Mouse (Mus musculus) myocyte (in vitro differentiated cells): ENCODE results near the gene Smad6. TPM values are rescaled to one million over a fixed set of nuclear protein-coding genes. Genes with fewer than 3 reads are reported as not detected.

Source experiments
- H3K27me3 ChIP-seq: one replicate; pipeline ENCODE4 v1.6.1; 2011; ENCODE audit not compliant: control insufficient read depth, insufficient read depth, insufficient read length
- H3K36me3 ChIP-seq: one replicate; pipeline ENCODE4 v1.6.1; 2011; ENCODE audit not compliant: control insufficient read depth, insufficient read depth
- H3K4me2 ChIP-seq: one replicate; pipeline ENCODE4 v1.6.1; 2011; ENCODE audit warnings: low read depth, control low read depth
- H3K4me3 ChIP-seq: one replicate; pipeline ENCODE4 v1.5.1; 2011; ENCODE audit warnings: mild to moderate bottlenecking, control low read depth, moderate library complexity
- H3K79me2 ChIP-seq: one replicate; pipeline ENCODE4 v1.6.1; 2011; ENCODE audit not compliant: control insufficient read depth, insufficient read depth
- H3ac ChIP-seq: one replicate; pipeline ENCODE4 v1.6.1; 2011; ENCODE audit not compliant: control insufficient read depth, insufficient read length
- CEBPB ChIP-seq: IDR thresholded peaks from 2 replicates; pipeline ENCODE4 v1.6.1; 2011; ENCODE audit warnings: mild to moderate bottlenecking, moderate library complexity; ENCODE audit not compliant: poor library complexity, insufficient read depth, severe bottlenecking
- E2F4 ChIP-seq: IDR thresholded peaks from one replicate; pipeline ENCODE4 v1.6.1; 2011; ENCODE audit warnings: mild to moderate bottlenecking, control low read depth, moderate library complexity; ENCODE audit not compliant: insufficient read depth
- MAX ChIP-seq: IDR thresholded peaks from one replicate; pipeline ENCODE4 v1.6.1; 2011; ENCODE audit warnings: low read depth, mild to moderate bottlenecking, control low read depth
- MYOD1 ChIP-seq, 3 experiments: IDR thresholded peaks; one replicate each; pipeline ENCODE4 v1.6.1; 2011; ENCODE audit warnings: control low read depth in 2 of 3, low read depth in 2 of 3, mild to moderate bottlenecking in 2 of 3, moderate library complexity in 1 of 3; ENCODE audit not compliant: insufficient read length in 2 of 3, control insufficient read depth in 1 of 3
- MYOG ChIP-seq, 3 experiments: IDR thresholded peaks; one replicate each; pipeline ENCODE4 v1.6.1; 2011; ENCODE audit warnings: control low read depth in 2 of 3, low read depth in 2 of 3, mild to moderate bottlenecking in 2 of 3; ENCODE audit not compliant: insufficient read length in 2 of 3, control insufficient read depth in 1 of 3, insufficient read depth in 1 of 3
- POLR2A ChIP-seq: IDR thresholded peaks from one replicate; pipeline ENCODE4 v1.6.1; 2011; ENCODE audit warnings: low read depth, mild to moderate bottlenecking, control low read depth, moderate library complexity; ENCODE audit not compliant: insufficient read length
- POLR2AphosphoS2 ChIP-seq: IDR thresholded peaks from one replicate; pipeline ENCODE4 v1.6.1; 2011; ENCODE audit warnings: low read depth, control low read depth; ENCODE audit not compliant: insufficient read length
- REST ChIP-seq: IDR thresholded peaks from one replicate; pipeline ENCODE4 v1.6.1; 2011; ENCODE audit warnings: mild to moderate bottlenecking, control low read depth, moderate library complexity; ENCODE audit not compliant: insufficient read depth, insufficient read length
- SRF ChIP-seq: IDR thresholded peaks from one replicate; pipeline ENCODE4 v1.6.1; 2011; ENCODE audit warnings: low read depth; ENCODE audit not compliant: control insufficient read depth, insufficient read length
- TCF12 ChIP-seq: IDR thresholded peaks from one replicate; pipeline ENCODE4 v1.6.1; 2011; ENCODE audit warnings: mild to moderate bottlenecking, control low read depth; ENCODE audit not compliant: poor library complexity, insufficient read depth, severe bottlenecking
- TCF3 ChIP-seq: IDR thresholded peaks from one replicate; pipeline ENCODE4 v1.6.1; 2011; ENCODE audit warnings: low read depth, control low read depth; ENCODE audit not compliant: insufficient read length
- USF1 ChIP-seq: IDR thresholded peaks from one replicate; pipeline ENCODE4 v1.6.1; 2011; ENCODE audit warnings: low read depth, mild to moderate bottlenecking, control low read depth, moderate library complexity
- polyA plus RNA-seq: library from polyadenylated mRNA; unstranded; fragments of >200 nt; fragmentation: generic; extraction: Trizol; gene quantifications from one replicate; pipeline ENCODE4 v1.2.1, GENCODE M21; 2012; ENCODE audit warnings: missing spikeins

Gene Smad6
- polyA plus RNA-seq, 1 experiment = 1.5 TPM

DNA sequence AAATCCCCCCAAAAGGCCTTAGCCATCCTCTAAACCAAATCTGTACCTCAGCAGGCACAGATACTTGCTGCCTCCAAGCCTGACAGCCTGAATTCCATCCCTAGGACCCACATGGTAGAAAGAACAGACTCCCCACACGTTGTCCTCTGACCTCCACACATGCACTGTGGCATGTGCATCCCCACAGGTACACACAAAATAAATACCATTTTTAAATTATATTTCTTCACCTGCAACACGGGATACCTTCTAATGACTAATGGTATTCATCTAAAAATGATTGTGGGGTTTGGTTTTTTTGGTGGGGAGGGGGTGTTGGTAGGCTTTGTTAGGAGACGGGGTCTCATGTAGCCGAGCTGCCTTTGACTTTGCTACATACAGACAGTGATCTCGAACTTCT is 28.6 kb downstream of the Smad6 start:
- H3K4me3 ChIP-seq = no peak overlapping the region
- H3K4me2 ChIP-seq = no peak overlapping the region
- no peak overlapping the region for H3ac ChIP-seq
- H3K79me2 ChIP-seq = no peaks in the 10 kb centered on the region
- TF ChIP-seq CEBPB = no peak
- no peak for TF ChIP-seq TCF3
- TF ChIP-seq USF1 = no peak
- TF ChIP-seq MAX = no peak
- TF ChIP-seq MYOD1 (IDR thresholded peaks at IDR 0.05; ENCODE audit: control insufficient read depth in 1 of 3, insufficient read length in 2 of 3, low read depth in 2 of 3) = no peak
- no peaks in the 10 kb centered on the region for H3K27me3 ChIP-seq
- no peaks in the 10 kb centered on the region for H3K36me3 ChIP-seq

DNA sequence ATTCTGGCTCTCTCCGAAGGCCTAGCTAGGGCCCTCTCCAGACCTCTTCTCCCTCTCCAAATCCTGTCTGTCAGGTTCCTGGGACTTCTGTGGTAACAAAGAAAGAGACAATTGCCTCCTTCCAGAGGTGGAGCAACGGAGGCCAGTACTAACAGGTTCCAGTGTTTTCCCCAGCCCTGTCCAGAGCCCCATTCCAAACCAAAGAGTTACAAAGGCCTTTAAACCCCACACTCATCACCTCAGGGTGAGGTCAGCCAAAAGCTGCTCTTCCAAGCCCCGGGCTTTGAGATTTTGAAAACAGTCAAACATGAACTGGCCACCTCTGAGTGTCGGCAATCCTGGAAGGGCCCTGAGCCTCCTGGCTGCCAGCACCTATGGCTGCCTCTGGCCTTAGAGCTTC is 29.1 kb downstream of the Smad6 start:
- H3K4me3 ChIP-seq = no peak overlapping the region
- TF ChIP-seq MAX = no peak
- TF ChIP-seq POLR2AphosphoS2 = no peak
- TF ChIP-seq TCF12 = no peak
- TF ChIP-seq REST = no peak
- H3ac ChIP-seq = no peak overlapping the region
- no peaks in the 10 kb centered on the region for H3K27me3 ChIP-seq
- H3K36me3 ChIP-seq = no peaks in the 10 kb centered on the region
- H3K79me2 ChIP-seq = no peaks in the 10 kb centered on the region
- H3K4me2 ChIP-seq = no peak overlapping the region

DNA sequence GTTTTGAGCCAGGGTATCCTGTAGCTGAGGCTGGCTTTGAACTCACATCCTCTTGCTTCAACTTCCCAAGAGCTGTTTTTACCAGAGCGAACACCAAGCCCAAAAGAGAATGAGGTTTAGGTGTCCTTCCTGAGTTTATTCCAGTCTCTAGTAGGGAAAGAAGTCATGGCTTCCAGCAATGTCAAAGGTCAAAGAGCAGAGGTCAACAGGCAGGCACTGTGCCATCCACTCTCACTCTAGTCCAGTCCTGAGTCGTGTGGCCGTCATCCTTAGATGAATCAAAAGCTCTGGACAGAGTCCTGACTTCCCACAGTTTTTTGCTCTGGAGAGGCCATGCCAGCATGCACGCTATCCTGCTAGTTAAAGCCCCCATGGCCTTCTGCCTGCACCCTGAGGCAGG is 30.7 kb downstream of the Smad6 start:
- Histone ChIP-seq H3K79me2 (no peaks in the 10 kb centered on the region), H3K4me2 (no peak overlapping the region), H3K4me3 (no peak overlapping the region), H3K27me3 (no peaks in the 10 kb centered on the region), H3K36me3 (no peaks in the 10 kb centered on the region), H3ac (no peak overlapping the region)
- TF ChIP-seq SRF = no peak
- no peak for TF ChIP-seq MYOD1 (IDR thresholded peaks at IDR 0.05; ENCODE audit: control insufficient read depth in 1 of 3, insufficient read length in 2 of 3, low read depth in 2 of 3)
- no peak for TF ChIP-seq MYOG (IDR thresholded peaks at IDR 0.05; ENCODE audit: control insufficient read depth in 1 of 3, insufficient read depth in 1 of 3, insufficient read length in 2 of 3, low read depth in 2 of 3)
- TF ChIP-seq POLR2A = no peak
- TF ChIP-seq E2F4 = no peak
- TF ChIP-seq POLR2AphosphoS2 = no peak
- no peak for TF ChIP-seq USF1
- no peak for TF ChIP-seq CEBPB
- no peak for TF ChIP-seq TCF3

DNA sequence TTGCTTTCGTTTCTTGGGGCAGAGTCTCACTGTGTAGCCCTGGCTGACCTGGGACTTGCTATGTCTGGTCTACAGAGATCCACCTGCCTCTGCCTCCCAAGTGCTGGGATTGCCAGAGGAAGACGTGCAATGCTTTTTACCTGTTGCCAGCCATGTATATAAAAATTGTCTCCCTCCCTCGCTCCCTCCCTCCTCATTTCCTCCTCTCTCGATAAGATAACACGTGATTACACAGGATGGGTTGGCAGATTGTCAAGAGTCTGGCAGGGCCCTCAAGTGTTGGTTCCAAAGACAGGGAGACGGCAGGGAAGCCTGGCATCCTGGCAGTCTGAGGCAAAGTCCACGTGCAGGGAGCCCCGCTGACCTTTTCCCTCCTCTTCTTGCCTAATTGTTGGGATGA is 32.2 kb downstream of the Smad6 start:
- no peaks in the 10 kb centered on the region for H3K36me3 ChIP-seq
- H3K4me2 ChIP-seq = no peak overlapping the region
- H3K79me2 ChIP-seq = no peaks in the 10 kb centered on the region

DNA sequence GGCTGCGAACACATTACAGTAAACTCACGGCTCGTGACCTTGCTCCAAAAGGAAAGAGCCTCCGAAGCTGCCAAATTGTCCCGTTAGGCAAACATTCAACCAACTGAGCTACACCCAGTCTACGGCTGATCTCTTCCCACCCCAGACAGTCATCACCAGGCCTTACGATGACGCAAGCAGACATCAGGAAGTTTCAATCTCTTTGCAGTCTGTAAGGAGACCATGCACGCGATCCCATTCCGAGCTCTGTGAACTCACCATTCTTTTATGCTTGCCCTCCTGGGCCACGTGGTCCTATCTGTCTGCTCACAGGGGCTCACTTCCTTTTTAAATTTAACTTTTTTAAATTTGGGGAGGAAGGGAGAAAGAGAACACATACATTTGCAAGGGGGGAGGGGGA is 32.6 kb downstream of the Smad6 start:
- Histone ChIP-seq H3K79me2 (no peaks in the 10 kb centered on the region), H3K36me3 (no peaks in the 10 kb centered on the region), H3ac (no peak overlapping the region), H3K4me3 (no peak overlapping the region), H3K4me2 (no peak overlapping the region), H3K27me3 (no peaks in the 10 kb centered on the region)
- TF ChIP-seq E2F4 (no peak), USF1 (no peak)

More for the DNA sequence above, 32.2 kb downstream of the Smad6 start:
- Histone ChIP-seq H3ac (no peak overlapping the region), H3K27me3 (no peaks in the 10 kb centered on the region), H3K4me3 (no peak overlapping the region)
- TF ChIP-seq MYOD1 (IDR thresholded peaks at IDR 0.05; ENCODE audit: control insufficient read depth in 1 of 3, insufficient read length in 2 of 3, low read depth in 2 of 3) (no peak), TCF12 (no peak), MYOG (IDR thresholded peaks at IDR 0.05; ENCODE audit: control insufficient read depth in 1 of 3, insufficient read depth in 1 of 3, insufficient read length in 2 of 3, low read depth in 2 of 3) (no peak), CEBPB (no peak), POLR2A (no peak), USF1 (no peak), TCF3 (no peak), MAX (no peak), E2F4 (no peak), SRF (no peak), REST (no peak), POLR2AphosphoS2 (no peak)

DNA sequence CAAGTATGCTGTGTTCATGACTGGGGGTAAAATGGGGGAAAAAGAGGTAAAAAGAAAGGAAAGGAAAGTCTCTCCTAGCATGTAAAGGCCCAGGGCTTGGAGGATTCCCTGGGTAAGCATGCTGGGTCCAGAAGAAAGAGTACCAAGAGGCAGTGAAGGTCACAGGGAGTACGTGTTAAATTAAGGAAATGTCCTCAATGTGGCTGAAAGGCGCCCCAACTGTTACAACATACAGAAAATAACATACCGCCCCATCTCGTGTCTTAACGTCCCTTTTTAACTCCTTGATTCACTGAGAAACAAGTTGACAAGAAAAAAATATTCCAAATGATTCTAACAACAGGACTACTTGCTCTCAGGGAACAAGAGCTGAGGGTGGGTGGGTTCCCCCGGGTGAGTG is 36.7 kb downstream of the Smad6 start:
- Histone ChIP-seq H3ac (no peak overlapping the region), H3K79me2 (no peaks in the 10 kb centered on the region), H3K4me2 (no peak overlapping the region), H3K4me3 (no peak overlapping the region), H3K36me3 (no peaks in the 10 kb centered on the region), H3K27me3 (no peaks in the 10 kb centered on the region)
- TF ChIP-seq CEBPB = no peak
- no peak for TF ChIP-seq TCF3
- no peak for TF ChIP-seq E2F4
- TF ChIP-seq POLR2A = no peak
- no peak for TF ChIP-seq USF1
- TF ChIP-seq SRF = no peak
- no peak for TF ChIP-seq MYOD1 (IDR thresholded peaks at IDR 0.05; ENCODE audit: control insufficient read depth in 1 of 3, insufficient read length in 2 of 3, low read depth in 2 of 3)
